Mouse (Mus musculus): ENCODE measurements around the gene Crnkl1. TPM values are rescaled to one million over a fixed set of nuclear protein-coding genes. Genes with fewer than 3 reads are reported as not detected.
"Not testable (repeated sequence)": the region's sequence is repeated elsewhere in the genome, so short reads cannot be mapped to it uniquely, and the experiment has no call there.

The Crnkl1 gene
- polyA plus RNA-seq, 1 experiment = 22.0 TPM

DNA sequence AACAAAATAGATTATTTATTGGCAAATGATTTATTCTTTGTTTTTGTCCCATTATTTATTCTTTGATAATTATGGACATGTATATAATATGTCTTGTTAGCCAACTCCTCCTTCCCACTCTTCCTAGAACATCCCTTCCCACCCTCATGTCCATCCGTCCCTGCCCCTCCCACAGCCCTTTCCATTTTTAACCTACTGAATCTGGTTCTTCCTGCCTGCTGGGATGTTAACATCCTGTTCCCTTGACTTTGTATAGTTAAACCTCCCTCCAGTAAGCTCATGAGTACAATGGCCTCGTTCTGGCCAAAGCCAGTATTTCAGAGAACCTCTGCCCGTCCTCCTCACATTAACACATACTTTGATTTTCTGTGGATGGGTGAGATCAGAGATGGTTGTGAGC, 6.6 kb upstream of the Crnkl1 start:
- Histone ChIP-seq H3K4me3 (ENCODE audit: insufficient read depth, low read length) (no peak overlapping the region), H3K27ac (ENCODE audit: insufficient read depth, low read depth, low read length) (no peak overlapping the region), H3K4me1 (ENCODE audit: control insufficient read depth, insufficient read depth, low read length) (no peaks in the 10 kb centered on the region)
- TF ChIP-seq POLR2A (IDR thresholded peaks at IDR 0.05; ENCODE audit: borderline replicate concordance, low read depth, low read length) (no peak), CTCF (IDR thresholded peaks at IDR 0.05; ENCODE audit: low read depth, low read length) (no peak)

DNA sequence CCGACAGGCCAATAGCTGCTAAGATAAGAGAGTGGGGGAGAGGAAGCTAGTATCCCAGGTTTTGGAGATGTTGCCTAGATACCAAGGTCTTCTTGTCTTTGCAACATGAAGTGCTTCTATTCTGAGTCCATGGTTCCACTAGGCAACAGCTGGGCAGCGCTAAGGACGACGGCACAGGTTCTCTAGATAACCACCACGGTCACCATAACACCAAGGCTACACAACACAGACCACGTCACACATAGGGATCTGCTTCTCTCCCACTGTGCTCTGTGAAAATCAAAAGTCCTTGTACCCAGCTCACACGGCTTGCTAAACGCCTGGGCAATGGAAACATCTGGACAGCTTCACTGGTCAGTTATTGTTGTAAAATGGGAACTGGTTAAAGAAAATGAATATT, 2.2 kb upstream of the Crnkl1 start:
- H3K4me1 ChIP-seq (ENCODE audit: control insufficient read depth, insufficient read depth, low read length) = peaks cover 4% of the 10 kb centered on the region
- no peak overlapping the region for H3K4me3 ChIP-seq (ENCODE audit: insufficient read depth, low read length)
- no peak overlapping the region for H3K27ac ChIP-seq (ENCODE audit: insufficient read depth, low read depth, low read length)
- TF ChIP-seq CTCF (IDR thresholded peaks at IDR 0.05; ENCODE audit: low read depth, low read length) (no peak), POLR2A (IDR thresholded peaks at IDR 0.05; ENCODE audit: borderline replicate concordance, low read depth, low read length) (no peak)

DNA sequence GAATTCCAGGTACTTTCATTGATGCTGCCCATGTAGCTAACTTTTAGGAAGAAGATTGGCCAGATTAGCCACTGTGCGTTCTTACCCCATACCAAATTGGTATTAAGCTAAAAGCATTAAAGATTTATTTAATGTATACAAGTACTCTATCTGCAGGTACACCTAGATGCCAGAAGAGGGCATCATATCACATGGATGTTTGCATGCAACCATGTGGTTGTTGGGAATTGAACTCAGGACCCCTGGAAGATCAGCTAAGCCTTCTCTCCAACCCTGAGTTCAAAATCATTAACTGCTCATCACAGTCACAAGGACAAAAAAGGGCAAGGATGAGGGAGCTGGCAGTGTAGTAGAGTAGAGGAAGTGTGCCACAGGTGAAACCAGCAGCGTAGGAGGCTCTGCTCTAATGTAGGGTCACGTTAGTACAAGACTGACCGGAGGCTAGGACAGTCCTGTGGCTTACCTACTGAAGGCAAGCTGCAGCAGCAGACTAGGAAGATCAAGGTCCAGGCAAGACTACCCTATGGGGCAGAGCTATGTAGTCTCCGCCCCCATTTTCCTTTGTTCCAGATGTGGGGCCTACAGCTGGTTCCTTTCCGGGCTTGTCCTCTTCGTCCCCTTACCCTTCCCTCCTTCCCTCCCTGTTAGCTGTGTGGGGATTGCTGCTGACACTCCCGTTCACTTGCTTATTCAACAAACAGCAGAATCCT, 13.7 kb downstream of the Crnkl1 start:
- Histone ChIP-seq H3K27ac (ENCODE audit: insufficient read depth, low read depth, low read length) (no peak overlapping the region), H3K4me3 (ENCODE audit: insufficient read depth, low read length) (no peak overlapping the region), H3K4me1 (ENCODE audit: control insufficient read depth, insufficient read depth, low read length) (no peaks in the 10 kb centered on the region)
- TF ChIP-seq CTCF (IDR thresholded peaks at IDR 0.05; ENCODE audit: low read depth, low read length) (no peak), POLR2A (IDR thresholded peaks at IDR 0.05; ENCODE audit: borderline replicate concordance, low read depth, low read length) (no peak)

DNA sequence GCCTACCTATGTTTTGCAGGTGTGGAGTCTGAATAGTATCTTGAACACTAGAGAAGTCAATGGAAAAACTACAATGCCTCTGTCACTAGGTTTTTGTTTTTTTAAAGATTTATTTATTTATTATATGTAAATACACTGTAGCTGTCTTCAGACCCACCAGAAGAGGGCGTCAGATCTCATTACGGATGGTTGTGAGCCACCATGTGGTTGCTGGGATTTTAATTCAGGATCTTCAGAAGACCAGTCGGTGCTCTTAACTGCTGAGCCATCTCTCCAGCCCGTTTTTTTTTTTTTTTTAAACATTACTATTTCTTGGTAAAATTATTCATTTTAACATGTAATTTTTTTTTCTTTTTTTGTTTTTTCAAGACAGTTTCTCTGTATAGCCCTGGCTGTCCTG, 28.9 kb downstream of the Crnkl1 start:
- Histone ChIP-seq H3K27ac (ENCODE audit: insufficient read depth, low read depth, low read length) (peak overlapping the region; percentile 79), H3K4me1 (ENCODE audit: control insufficient read depth, insufficient read depth, low read length) (peaks cover 25% of the 10 kb centered on the region), H3K4me3 (ENCODE audit: insufficient read depth, low read length) (peak overlapping the region; percentile 95)

DNA sequence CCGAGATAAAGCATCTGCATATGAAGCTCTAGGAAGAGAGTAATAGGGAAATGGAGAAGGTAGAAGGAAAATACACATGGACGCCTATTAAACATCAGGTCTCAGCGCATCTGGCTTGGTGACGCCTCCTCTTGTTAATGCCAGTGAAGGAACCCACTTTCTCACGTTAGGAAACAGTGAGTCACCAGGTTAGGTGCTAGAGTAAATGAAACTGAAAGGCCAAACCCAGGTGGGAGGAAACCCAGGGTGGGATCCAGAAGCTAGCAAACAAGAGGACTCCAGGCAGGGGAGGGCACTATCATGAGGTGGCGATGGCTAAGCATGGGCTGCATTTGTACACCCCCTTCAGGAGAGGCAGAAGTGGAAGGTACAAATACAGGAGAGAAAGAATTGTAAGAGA, 29.7 kb downstream of the Crnkl1 start:
- Histone ChIP-seq H3K27ac (ENCODE audit: insufficient read depth, low read depth, low read length) (peak overlapping the region; percentile 79), H3K4me1 (ENCODE audit: control insufficient read depth, insufficient read depth, low read length) (peaks cover 28% of the 10 kb centered on the region), H3K4me3 (ENCODE audit: insufficient read depth, low read length) (peak overlapping the region; percentile 95)
- TF ChIP-seq CTCF (IDR thresholded peaks at IDR 0.05; ENCODE audit: low read depth, low read length) = no peak
- TF ChIP-seq POLR2A (IDR thresholded peaks at IDR 0.05; ENCODE audit: borderline replicate concordance, low read depth, low read length) = no peak

- peak overlapping the region; percentile 95 for H3K4me3 ChIP-seq (ENCODE audit: insufficient read depth, low read length)
- peaks cover 32% of the 10 kb centered on the region for H3K4me1 ChIP-seq (ENCODE audit: control insufficient read depth, insufficient read depth, low read length)
- peak overlapping the region; percentile 79 for H3K27ac ChIP-seq (ENCODE audit: insufficient read depth, low read depth, low read length)
- TF ChIP-seq CTCF (IDR thresholded peaks at IDR 0.05; ENCODE audit: low read depth, low read length) (no peak), POLR2A (IDR thresholded peaks at IDR 0.05; ENCODE audit: borderline replicate concordance, low read depth, low read length) (no peak)
Observed at GRCm38 (mm10) chr2:145903983-145904616, 30.7 kb downstream of the Crnkl1 start.

DNA sequence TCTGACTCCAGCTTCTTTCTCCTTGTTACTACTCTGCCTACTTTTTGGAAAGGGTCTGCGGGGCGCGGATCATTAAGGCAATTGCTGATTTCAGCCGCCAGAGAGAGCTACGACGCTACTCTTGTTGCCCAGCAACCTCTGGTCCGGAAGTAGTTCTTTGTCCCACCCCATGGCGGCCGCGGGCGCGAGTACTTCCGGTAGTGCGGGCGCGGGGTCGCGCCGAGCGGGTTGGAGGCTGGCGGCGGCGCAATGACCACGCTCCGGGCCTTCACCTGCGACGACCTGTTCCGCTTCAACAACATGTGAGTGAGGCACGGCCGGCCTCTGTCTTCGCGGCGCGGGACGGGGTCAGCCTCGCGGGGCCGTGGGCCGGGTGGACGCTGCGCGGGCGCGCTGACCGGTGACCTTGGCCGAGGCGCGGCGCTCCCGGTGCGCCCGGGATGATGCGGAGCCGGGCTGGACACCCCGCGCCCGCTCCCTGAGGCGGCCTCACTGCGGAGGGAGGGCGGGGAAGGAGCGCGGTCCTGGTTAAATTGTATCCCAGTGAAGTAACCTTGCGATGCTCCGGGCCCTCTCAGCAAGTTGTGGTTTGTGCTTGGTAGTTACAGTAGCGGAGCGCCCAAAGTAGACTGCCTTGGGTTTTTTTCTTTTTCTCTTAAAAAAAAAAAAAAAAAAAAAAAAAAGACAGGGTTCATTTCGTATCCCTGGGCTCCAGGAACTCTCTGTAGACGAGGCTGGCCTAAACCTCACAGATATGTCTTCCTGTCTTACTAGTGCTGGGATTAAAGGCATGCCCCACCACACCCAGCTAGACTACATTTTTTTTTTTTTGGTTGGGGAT, 31.5 kb downstream of the Crnkl1 start:
- TF ChIP-seq POLR2A (IDR thresholded peaks at IDR 0.05; ENCODE audit: borderline replicate concordance, low read depth, low read length) (no peak), CTCF (IDR thresholded peaks at IDR 0.05; ENCODE audit: low read depth, low read length) (no peak)
- peaks cover 34% of the 10 kb centered on the region for H3K4me1 ChIP-seq (ENCODE audit: control insufficient read depth, insufficient read depth, low read length)
- peak overlapping the region; percentile 79 for H3K27ac ChIP-seq (ENCODE audit: insufficient read depth, low read depth, low read length)
- peak overlapping the region; percentile 95 for H3K4me3 ChIP-seq (ENCODE audit: insufficient read depth, low read length)

DNA sequence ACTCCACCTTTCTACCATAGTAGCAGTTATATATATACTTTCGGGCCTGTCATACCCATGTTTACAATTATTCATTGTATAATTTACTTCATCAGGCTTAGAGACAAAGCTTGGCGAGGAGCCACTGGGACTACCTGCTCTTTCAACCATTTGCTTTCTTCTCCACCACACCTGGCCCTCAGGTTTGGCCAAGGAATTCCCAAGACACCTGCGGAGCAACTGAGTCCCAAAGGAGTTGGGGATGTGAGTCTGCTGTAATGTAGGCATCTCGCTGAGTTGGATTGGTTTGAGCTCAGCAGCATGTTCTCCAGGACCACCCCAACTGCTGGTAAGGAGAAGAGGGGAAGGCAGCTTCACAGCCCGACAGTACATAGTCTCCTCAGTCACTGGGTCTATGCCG, 33.0 kb downstream of the Crnkl1 start, which contains the start of gene Naa20:
Naa20 (plus strand) TSS at position 239 of the 400 bp plus-strand sequence.
- TF ChIP-seq POLR2A (IDR thresholded peaks at IDR 0.05; ENCODE audit: borderline replicate concordance, low read depth, low read length) (no peak), CTCF (IDR thresholded peaks at IDR 0.05; ENCODE audit: low read depth, low read length) (no peak)
- Histone ChIP-seq H3K4me1 (ENCODE audit: control insufficient read depth, insufficient read depth, low read length) (peaks cover 36% of the 10 kb centered on the region), H3K27ac (ENCODE audit: insufficient read depth, low read depth, low read length) (peak within 1 kb of the TSS; percentile 9; the same call in 1 of the 2 replicates), H3K4me3 (ENCODE audit: insufficient read depth, low read length) (peak within 1 kb of the TSS; percentile 95)

GRCm38 (mm10) chr2:145900318-145900717, 34.5 kb downstream of the Crnkl1 start:
- not testable (repeated sequence) for H3K4me3 ChIP-seq (ENCODE audit: insufficient read depth, low read length); H3K27ac ChIP-seq (ENCODE audit: insufficient read depth, low read depth, low read length)
- peaks cover 28% of the 10 kb centered on the region for H3K4me1 ChIP-seq (ENCODE audit: control insufficient read depth, insufficient read depth, low read length)

- TF ChIP-seq POLR2A (IDR thresholded peaks at IDR 0.05; ENCODE audit: borderline replicate concordance, low read depth, low read length) (no peak), CTCF (IDR thresholded peaks at IDR 0.05; ENCODE audit: low read depth, low read length) (no peak)
- peaks cover 27% of the 10 kb centered on the region for H3K4me1 ChIP-seq (ENCODE audit: control insufficient read depth, insufficient read depth, low read length)
- H3K4me3 ChIP-seq (ENCODE audit: insufficient read depth, low read length) = no peak overlapping the region
- no peak overlapping the region for H3K27ac ChIP-seq (ENCODE audit: insufficient read depth, low read depth, low read length)
Observed at GRCm38 (mm10) chr2:145898106-145898505, 36.7 kb downstream of the Crnkl1 start.
